8 mouse cellular contexts compared by ENCODE assay signal in genomic region chr5:23852916-23853315, GRCm38 (mm10). TPM values are rescaled to one million over a fixed set of nuclear protein-coding genes. Genes with fewer than 3 reads are reported as not detected.
DNase-seq lines count a peak whose midpoint lies in the region; ATAC-seq and TF ChIP-seq lines count a peak whose summit lies in the region.
"Not testable (repeated sequence)": the region's sequence is repeated elsewhere in the genome, so short reads cannot be mapped to it uniquely, and the experiment has no call there.

No protein-coding gene starts in this region.

- peak; percentile 47 for TF ChIP-seq CTCF in forebrain, postnatal 0 days (IDR thresholded peaks at IDR 0.05; ENCODE audit: low read depth)
- TF ChIP-seq CTCF in left cerebral cortex, adult 2 months (IDR thresholded peaks at IDR 0.05) = peak; percentile 43
- TF ChIP-seq CTCF in liver, postnatal 0 days (IDR thresholded peaks at IDR 0.05; ENCODE audit: low read depth) = peak; percentile 44

- not testable (repeated sequence) for H3K9me3 ChIP-seq in forebrain, postnatal 0 days (ENCODE audit: low read length); liver, postnatal 0 days (ENCODE audit: low read length)

- not testable (repeated sequence) for H3K4me1 ChIP-seq in forebrain, postnatal 0 days (ENCODE audit: insufficient read depth)
- peaks cover 14% of the 10 kb centered on the region for H3K4me1 ChIP-seq in liver, postnatal 0 days (ENCODE audit: insufficient read depth)

- peaks cover 31% of the 10 kb centered on the region for H3K36me3 ChIP-seq in forebrain, postnatal 0 days (ENCODE audit: insufficient read depth)
- H3K36me3 ChIP-seq in liver, postnatal 0 days (replicated peaks; ENCODE audit: insufficient read depth, low read length) = peaks cover 28% of the 10 kb centered on the region

- TF ChIP-seq EP300 in liver, postnatal 0 days (IDR thresholded peaks at IDR 0.05; ENCODE audit: low read depth) = not testable (repeated sequence)

- H3K27me3 ChIP-seq in forebrain, postnatal 0 days (ENCODE audit: insufficient read depth, low read length); liver, postnatal 0 days (ENCODE audit: insufficient read depth, low read length): not testable (repeated sequence)

- intact Hi-C loops in left cerebral cortex, adult 2 months (cut with DNase I) = not testable (repeated sequence)

- peak; percentile 27 for DNase-seq in CD4-positive helper T cell, adult 2 months (ENCODE audit: low read depth, low spot score)
- DNase-seq in R1 (ENCODE audit: low read depth, low spot score) = peak; percentile 64
- DNase-seq in forebrain, postnatal 0 days = peak; percentile 16
- peak; percentile 56 for DNase-seq in induced T-regulatory cell, adult 2 months (ENCODE audit: low read depth)
- DNase-seq in left cerebral cortex, adult 2 months (ENCODE audit: extremely low spot score in 1 of 2, low spot score in 2 of 2) = not testable (repeated sequence)
- peak; percentile 38 for DNase-seq in liver, postnatal 0 days
- DNase-seq in naive thymus-derived CD4-positive, alpha-beta T cell, adult 2 months (ENCODE audit: low read depth) = peak; percentile 26
- DNase-seq in thymus, postnatal 14 days = peak; percentile 31

- H3K4me3 ChIP-seq in forebrain, postnatal 0 days (ENCODE audit: low read depth, low read length); left cerebral cortex, adult 2 months; liver, postnatal 0 days (ENCODE audit: low read depth, low read length): not testable (repeated sequence)

- H3K9ac ChIP-seq in forebrain, postnatal 0 days; liver, postnatal 0 days (replicated peaks): not testable (repeated sequence)

- ATAC-seq in forebrain, postnatal 0 days; liver, postnatal 0 days: not testable (repeated sequence)

- not testable (repeated sequence) for H3K4me2 ChIP-seq in forebrain, postnatal 0 days (ENCODE audit: low read depth); liver, postnatal 0 days (ENCODE audit: low read depth, low read length)

- not testable (repeated sequence) for H3K27ac ChIP-seq in forebrain, postnatal 0 days (ENCODE audit: low read depth, low read length); left cerebral cortex, adult 2 months; liver, postnatal 0 days (ENCODE audit: low read depth)

- WGBS in forebrain, postnatal 0 days = 90% methylated on average over 1 of the region's 1 CpGs
- 63% methylated on average over 1 of the region's 1 CpGs for WGBS in liver, postnatal 0 days (ENCODE audit: insufficient replicate concordance)

RNA-seq across cellular contexts. Expression of gene Tomm7, which starts 9.0 kb away (rescaled TPM):
- total RNA-seq in forebrain, postnatal 0 days (2014; rRNA removed) = 26.3 and 39.1 TPM in 2 replicates
- polyA plus RNA-seq in forebrain, postnatal 0 days (2015; fragmentation: Nextera tagmentation; extraction: Ambion mirVana) = 83.3 and 109 TPM in 2 replicates
- total RNA-seq in left cerebral cortex, adult 2 months (2021) = 10 to 100 TPM; 81.1 to 82.1 TPM
- polyA plus RNA-seq in liver, postnatal 0 days (2015; fragmentation: Nextera tagmentation; extraction: Ambion mirVana) = 63.2 and 64.7 TPM in 2 replicates
